Mouse (Mus musculus) stomach, embryonic 15.5 days (tissue): ENCODE results near the gene Lamp5. TPM values are rescaled to one million over a fixed set of nuclear protein-coding genes. Genes with fewer than 3 reads are reported as not detected.

Source experiments
- ATAC-seq: fragments of 200-750 bp; cut with Nextera tagmentation; 2 replicates; pipeline ENCODE4 v1.8.0; 2017; ENCODE audit warnings: low read depth, moderate number of reproducible peaks, moderate TSS enrichment; ENCODE audit not compliant: insufficient read depth, low FRiP score
- H3K27ac ChIP-seq: fragments of 300-500 bp; sonication (generic); 2 replicates; pipeline ENCODE4 v1.5.1; 2015; ENCODE audit warnings: mild to moderate bottlenecking, inconsistent platforms
- H3K27me3 ChIP-seq: fragments of 300-500 bp; sonication (generic); replicated peaks from 2 replicates; pipeline ENCODE4 v1.6.1; 2015; ENCODE audit warnings: inconsistent platforms
- H3K36me3 ChIP-seq: fragments of 300-500 bp; sonication (generic); 2 replicates; pipeline ENCODE4 v1.6.1; 2015; ENCODE audit warnings: inconsistent platforms
- H3K4me1 ChIP-seq: fragments of 300-500 bp; sonication (generic); 2 replicates; pipeline ENCODE4 v1.6.1; 2015; ENCODE audit warnings: inconsistent platforms
- H3K4me2 ChIP-seq: fragments of 300-500 bp; sonication (generic); 2 replicates; pipeline ENCODE4 v1.6.1; 2015; ENCODE audit warnings: mild to moderate bottlenecking, inconsistent platforms
- H3K4me3 ChIP-seq: fragments of 300-500 bp; sonication (generic); replicated peaks from 2 replicates; pipeline ENCODE4 v1.5.1; 2015; ENCODE audit warnings: inconsistent platforms
- H3K9ac ChIP-seq: fragments of 300-500 bp; sonication (generic); 2 replicates; pipeline ENCODE4 v1.6.1; 2015; ENCODE audit warnings: inconsistent platforms
- H3K9me3 ChIP-seq: fragments of 300-500 bp; sonication (generic); 2 replicates; pipeline ENCODE4 v1.6.1; 2016; ENCODE audit warnings: inconsistent platforms
- WGBS: fragments of 180-500 bp; shearing (Covaris S2); methylation state at CpG from one replicate; pipeline ENCODE4 v1.1.7; 2015; 5-methylcytosine and 5-hydroxymethylcytosine counted together
- polyA plus RNA-seq: library from polyadenylated mRNA; unstranded; fragments of >200 nt; fragmentation: Nextera tagmentation; extraction: Ambion mirVana; gene quantifications from 2 replicates; pipeline ENCODE4 v1.2.1, GENCODE M21; 2015

Lamp5 gene
- 0.48 and 0.90 TPM in 2 replicates for polyA plus RNA-seq

GRCm38 (mm10) chr2:136051688-136052289, at the start of gene Lamp5:
Gene Lamp5 (plus strand): TSS chr2:136052239.
- Histone ChIP-seq H3K9me3 (no peaks in the 10 kb centered on the region), H3K36me3 (no peaks in the 10 kb centered on the region), H3K27ac (no peak within 1 kb of the TSS), H3K4me3 (no peak within 1 kb of the TSS), H3K4me2 (peak within 1 kb of the TSS; percentile 31), H3K9ac (no peak within 1 kb of the TSS), H3K4me1 (no peaks in the 10 kb centered on the region), H3K27me3 (0 out of 2 replicates have a peak, but pooled peaks cover 4% of the 10 kb centered on the region)
- ATAC-seq: no peak
- 8% methylated on average over 8 of the region's 8 CpGs for WGBS

- Histone ChIP-seq H3K27ac (no peak overlapping the region), H3K4me2 (no peak overlapping the region), H3K9me3 (no peaks in the 10 kb centered on the region), H3K4me1 (no peaks in the 10 kb centered on the region), H3K4me3 (no peak overlapping the region), H3K36me3 (no peaks in the 10 kb centered on the region), H3K27me3 (no peaks in the 10 kb centered on the region), H3K9ac (no peak overlapping the region)
- ATAC-seq: no peak
- WGBS: 71% methylated on average over 1 of the region's 1 CpGs
Observed at GRCm38 (mm10) chr2:136003836-136004235, 48.2 kb upstream of the Lamp5 start.

DNA sequence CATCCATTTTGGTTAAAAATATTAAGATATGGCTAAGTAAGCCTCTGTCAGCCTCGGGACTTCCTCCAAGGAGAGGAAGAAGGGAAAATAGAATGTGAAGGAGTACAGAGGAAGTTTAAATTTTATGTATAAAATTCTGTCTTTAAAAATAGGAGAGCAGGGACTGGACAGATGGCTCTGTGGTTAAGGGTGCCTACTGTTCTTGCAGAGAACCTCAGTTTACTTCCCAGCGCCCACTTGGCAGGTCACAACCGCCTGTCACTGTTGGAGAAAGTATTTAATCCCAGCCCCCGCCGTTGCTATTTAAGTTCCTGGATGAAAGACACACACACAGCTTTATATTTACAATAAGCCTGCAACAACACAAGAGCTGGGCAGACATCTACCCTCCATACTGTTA, 45.8 kb upstream of the Lamp5 start:
- H3K9ac ChIP-seq: no peak overlapping the region
- no peaks in the 10 kb centered on the region for H3K27me3 ChIP-seq
- no peak overlapping the region for H3K4me2 ChIP-seq
- no peaks in the 10 kb centered on the region for H3K36me3 ChIP-seq
- no peak overlapping the region for H3K27ac ChIP-seq
- no peak overlapping the region for H3K4me3 ChIP-seq
- ATAC-seq: no peak
- WGBS: 88% methylated on average over 5 of the region's 5 CpGs
- no peaks in the 10 kb centered on the region for H3K4me1 ChIP-seq
- H3K9me3 ChIP-seq: no peaks in the 10 kb centered on the region

- Histone ChIP-seq H3K4me2 (no peak overlapping the region), H3K4me1 (no peaks in the 10 kb centered on the region), H3K4me3 (no peak overlapping the region), H3K36me3 (no peaks in the 10 kb centered on the region), H3K9ac (no peak overlapping the region), H3K27ac (no peak overlapping the region), H3K27me3 (no peaks in the 10 kb centered on the region), H3K9me3 (no peaks in the 10 kb centered on the region)
- no peak for ATAC-seq
- 89% methylated on average over 9 of the region's 9 CpGs for WGBS
Observed at GRCm38 (mm10) chr2:136012759-136013158, 39.3 kb upstream of the Lamp5 start.

- Histone ChIP-seq H3K27me3 (0 out of 2 replicates have a peak, but pooled peaks cover 4% of the 10 kb centered on the region), H3K36me3 (no peaks in the 10 kb centered on the region), H3K4me2 (no peak overlapping the region), H3K9ac (no peak overlapping the region), H3K4me3 (no peak overlapping the region), H3K4me1 (no peaks in the 10 kb centered on the region), H3K9me3 (no peaks in the 10 kb centered on the region), H3K27ac (no peak overlapping the region)
- 90% methylated on average over 4 of the region's 4 CpGs for WGBS
- no peak for ATAC-seq
Observed at GRCm38 (mm10) chr2:136048464-136048863, 3.6 kb upstream of the Lamp5 start.

DNA sequence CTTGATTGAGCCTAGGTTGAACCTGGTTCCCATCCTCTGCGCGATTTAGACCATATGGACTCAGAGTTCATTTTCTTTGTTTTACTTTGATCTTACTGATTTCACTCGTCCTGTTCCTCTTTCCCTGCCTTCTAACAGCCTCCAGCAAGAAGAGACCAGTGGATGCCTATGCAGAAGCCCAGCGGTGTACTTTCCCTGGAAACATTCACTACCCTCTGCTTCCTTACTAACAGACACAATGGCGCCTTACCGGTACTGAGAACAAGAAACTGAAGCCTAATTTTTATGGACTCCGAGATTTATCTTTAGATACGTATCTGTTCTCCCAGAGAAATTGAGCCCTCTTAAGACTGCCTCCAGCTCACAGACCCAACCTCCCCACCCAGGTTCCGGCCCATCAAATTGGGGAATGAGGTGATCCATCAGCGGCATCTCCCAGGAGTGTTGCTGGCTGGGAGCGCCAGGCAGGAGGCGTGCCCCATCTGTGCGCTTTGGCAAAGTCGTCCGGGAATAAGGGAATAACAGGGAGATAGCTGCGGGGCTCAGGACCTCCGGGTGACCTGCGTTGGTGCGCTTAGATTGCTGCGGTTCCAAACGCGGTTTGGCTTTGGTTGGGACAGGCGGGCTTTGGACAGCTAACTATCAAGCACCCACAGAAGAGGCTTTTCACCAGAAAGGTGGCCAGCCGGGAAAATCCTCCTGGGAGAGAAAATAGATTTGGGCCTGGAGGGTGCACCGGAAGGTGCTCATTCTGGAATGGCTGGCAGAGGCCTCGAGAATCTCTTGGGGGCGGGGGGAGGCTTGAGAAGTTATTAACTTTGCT, 1.0 kb upstream of the Lamp5 start:
- H3K27ac ChIP-seq: no peak overlapping the region

DNA sequence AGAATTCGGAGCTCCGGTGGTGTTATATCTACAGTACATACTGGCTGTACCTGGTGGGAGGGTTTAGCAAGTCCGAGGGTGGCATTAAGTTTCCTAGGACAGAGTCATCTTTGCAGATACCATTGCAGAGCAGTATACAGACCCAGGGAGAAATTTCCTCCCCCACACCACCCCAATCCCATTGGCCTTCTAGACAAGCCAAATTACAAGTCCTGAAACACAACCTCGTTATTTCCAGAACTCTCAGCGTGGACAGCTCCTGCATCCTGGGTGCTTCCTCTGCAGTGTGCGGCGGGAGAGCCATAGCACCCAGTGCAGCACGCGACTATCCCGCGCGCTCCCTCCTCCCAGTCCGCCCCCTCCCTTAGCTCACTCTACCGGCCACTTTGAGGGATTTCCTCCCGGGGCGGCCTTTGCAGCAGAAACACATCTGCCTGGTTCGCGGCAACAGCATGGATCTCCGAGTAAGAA, 5.9 kb downstream of the Lamp5 start:
- no peak overlapping the region for H3K4me3 ChIP-seq
- WGBS: 5% methylated on average over 19 of the region's 19 CpGs

More for the DNA sequence above, 1.0 kb upstream of the Lamp5 start:
- H3K4me1 ChIP-seq: no peaks in the 10 kb centered on the region
- peak overlapping the region; percentile 31 for H3K4me2 ChIP-seq
- H3K27me3 ChIP-seq: 0 out of 2 replicates have a peak, but pooled peaks cover 4% of the 10 kb centered on the region
- H3K9me3 ChIP-seq: no peaks in the 10 kb centered on the region
- ATAC-seq: no peak
- no peaks in the 10 kb centered on the region for H3K36me3 ChIP-seq
- H3K9ac ChIP-seq: no peak overlapping the region
- H3K4me3 ChIP-seq: no peak overlapping the region
- WGBS: 18% methylated on average over 27 of the region's 27 CpGs

DNA sequence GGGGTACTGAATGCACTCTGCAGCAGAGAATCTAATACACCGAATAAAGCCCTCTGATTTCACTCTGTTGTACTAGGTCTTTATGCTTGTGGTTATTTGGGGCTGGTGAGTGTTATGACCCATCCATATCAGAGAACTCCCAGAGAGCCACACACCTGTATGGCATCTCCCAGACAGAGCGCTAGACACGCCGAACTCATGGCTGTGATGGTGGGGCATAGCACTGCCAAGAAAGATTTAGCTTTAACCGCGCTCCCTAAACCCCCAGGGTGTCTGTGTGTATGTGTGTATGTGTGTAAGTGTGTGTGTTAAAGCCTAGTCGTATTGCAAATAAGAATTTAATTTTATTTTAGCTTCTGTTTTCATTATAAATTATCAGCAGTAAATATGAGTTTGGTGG, 6.4 kb downstream of the Lamp5 start:
- H3K9ac ChIP-seq: no peak overlapping the region
- H3K27me3 ChIP-seq: peaks cover 34% of the 10 kb centered on the region
- WGBS: 7% methylated on average over 7 of the region's 7 CpGs
- no peaks in the 10 kb centered on the region for H3K9me3 ChIP-seq
- peaks cover 3% of the 10 kb centered on the region; the same call in 1 of the 2 replicates for H3K4me1 ChIP-seq
- H3K27ac ChIP-seq: no peak overlapping the region
- no peak for ATAC-seq
- peak overlapping the region; percentile 36; the same call in 1 of the 2 replicates for H3K4me2 ChIP-seq
- H3K4me3 ChIP-seq: no peak overlapping the region
- no peaks in the 10 kb centered on the region for H3K36me3 ChIP-seq

More for the DNA sequence above, 5.9 kb downstream of the Lamp5 start:
- no peak overlapping the region for H3K9ac ChIP-seq
- H3K27ac ChIP-seq: no peak overlapping the region
- ATAC-seq: no peak
- H3K4me1 ChIP-seq: peaks cover 3% of the 10 kb centered on the region; the same call in 1 of the 2 replicates
- H3K9me3 ChIP-seq: no peaks in the 10 kb centered on the region
- peak overlapping the region; percentile 36 for H3K4me2 ChIP-seq
- no peaks in the 10 kb centered on the region for H3K36me3 ChIP-seq
- H3K27me3 ChIP-seq: peaks cover 34% of the 10 kb centered on the region

GRCm38 (mm10) chr2:136059029-136059669, 7.1 kb downstream of the Lamp5 start:
- no peaks in the 10 kb centered on the region for H3K9me3 ChIP-seq
- peak overlapping the region; percentile 9; the same call in 1 of the 2 replicates for H3K4me3 ChIP-seq
- no peak overlapping the region for H3K27ac ChIP-seq
- peaks cover 34% of the 10 kb centered on the region for H3K27me3 ChIP-seq
- H3K4me1 ChIP-seq: peaks cover 3% of the 10 kb centered on the region; the same call in 1 of the 2 replicates
- 3% methylated on average over 37 of the region's 37 CpGs for WGBS
- no peak for ATAC-seq
- H3K36me3 ChIP-seq: no peaks in the 10 kb centered on the region
- H3K4me2 ChIP-seq: peak overlapping the region; percentile 21
- no peak overlapping the region for H3K9ac ChIP-seq

- no peak for ATAC-seq
- WGBS: 94% methylated on average over 1 of the region's 1 CpGs
- Histone ChIP-seq H3K4me2 (no peak overlapping the region), H3K36me3 (no peaks in the 10 kb centered on the region), H3K9me3 (no peaks in the 10 kb centered on the region), H3K27me3 (peaks cover 15% of the 10 kb centered on the region), H3K4me1 (no peaks in the 10 kb centered on the region), H3K4me3 (no peak overlapping the region), H3K9ac (no peak overlapping the region), H3K27ac (no peak overlapping the region)
Observed at GRCm38 (mm10) chr2:136064356-136064755, 12.3 kb downstream of the Lamp5 start.

DNA sequence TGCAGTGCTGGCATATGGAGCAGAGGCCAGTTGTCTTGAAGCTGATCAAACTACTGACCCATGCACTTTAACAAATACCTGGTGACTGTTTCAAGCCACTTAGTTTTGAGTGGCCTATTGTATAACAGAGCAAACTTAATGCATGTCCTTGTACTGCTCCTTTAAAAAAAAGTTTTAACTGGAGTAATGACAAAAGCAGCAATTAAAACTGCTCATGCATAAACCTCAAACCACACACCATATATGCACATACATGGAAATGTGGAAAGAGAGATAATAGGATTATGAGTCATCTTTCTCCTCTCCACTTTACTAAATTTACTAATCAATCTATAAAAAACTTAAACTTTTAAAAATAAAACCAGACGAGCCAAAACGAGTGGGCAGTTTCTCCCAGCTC, 43.9 kb downstream of the Lamp5 start:
- Histone ChIP-seq H3K4me1 (no peaks in the 10 kb centered on the region), H3K9ac (no peak overlapping the region)
- WGBS: 56% methylated on average over 2 of the region's 2 CpGs

DNA sequence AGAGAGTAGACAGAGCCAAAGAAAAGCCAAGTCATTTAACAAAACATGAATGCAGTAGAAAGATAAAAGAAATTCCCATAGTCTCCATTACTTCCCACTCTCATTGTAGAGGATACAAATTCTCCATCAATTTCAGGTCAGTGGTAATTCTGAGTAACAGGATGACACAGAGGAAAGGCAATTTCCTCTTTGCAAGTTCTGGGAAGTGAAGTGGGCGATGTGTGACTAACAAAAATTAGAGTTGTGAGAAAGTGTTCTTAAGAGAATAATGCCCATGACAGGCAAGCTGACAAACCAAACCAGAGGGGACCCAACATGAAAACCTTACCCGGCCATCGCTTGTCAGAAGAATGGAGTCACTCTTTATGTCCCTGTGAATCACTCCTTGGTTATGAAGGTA, 45.1 kb downstream of the Lamp5 start:
- Histone ChIP-seq H3K36me3 (no peaks in the 10 kb centered on the region), H3K9ac (no peak overlapping the region), H3K9me3 (no peaks in the 10 kb centered on the region), H3K4me1 (no peaks in the 10 kb centered on the region), H3K27me3 (no peaks in the 10 kb centered on the region), H3K4me2 (no peak overlapping the region), H3K27ac (no peak overlapping the region), H3K4me3 (no peak overlapping the region)
- no peak for ATAC-seq
- whole genome bisulfite sequencing: 86% methylated on average over 3 of the region's 3 CpGs

More for the DNA sequence above, 43.9 kb downstream of the Lamp5 start:
- ATAC-seq: no peak
- H3K4me2 ChIP-seq: no peak overlapping the region
- H3K4me3 ChIP-seq: no peak overlapping the region
- H3K36me3 ChIP-seq: no peaks in the 10 kb centered on the region
- no peak overlapping the region for H3K27ac ChIP-seq
- H3K27me3 ChIP-seq: no peaks in the 10 kb centered on the region
- no peaks in the 10 kb centered on the region for H3K9me3 ChIP-seq
